Mouse (Mus musculus): ENCODE measurements around the gene Kcnf1.

Kcnf1 gene

DNA sequence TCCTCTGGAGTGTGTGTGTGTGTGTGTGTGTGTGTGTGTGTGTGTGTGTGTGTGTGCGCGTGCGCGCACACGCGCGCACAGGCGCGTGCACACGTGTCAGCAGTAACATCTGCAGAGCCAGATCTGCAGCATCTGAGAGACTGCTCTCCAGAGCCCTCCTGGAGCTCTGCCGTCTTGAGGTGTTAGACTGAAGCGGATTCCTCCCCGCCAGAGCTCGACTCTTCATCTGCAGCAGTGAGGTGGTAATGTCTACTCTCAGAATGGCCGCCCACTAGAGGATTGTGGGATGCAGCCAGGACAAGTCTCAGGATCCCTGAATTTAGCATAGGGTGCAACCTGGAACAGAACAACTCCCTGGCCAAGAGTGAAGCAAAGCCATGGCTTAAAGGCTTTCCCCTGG lies 19.1 kb downstream of the Kcnf1 start:
- no peak for DNase-seq

DNA sequence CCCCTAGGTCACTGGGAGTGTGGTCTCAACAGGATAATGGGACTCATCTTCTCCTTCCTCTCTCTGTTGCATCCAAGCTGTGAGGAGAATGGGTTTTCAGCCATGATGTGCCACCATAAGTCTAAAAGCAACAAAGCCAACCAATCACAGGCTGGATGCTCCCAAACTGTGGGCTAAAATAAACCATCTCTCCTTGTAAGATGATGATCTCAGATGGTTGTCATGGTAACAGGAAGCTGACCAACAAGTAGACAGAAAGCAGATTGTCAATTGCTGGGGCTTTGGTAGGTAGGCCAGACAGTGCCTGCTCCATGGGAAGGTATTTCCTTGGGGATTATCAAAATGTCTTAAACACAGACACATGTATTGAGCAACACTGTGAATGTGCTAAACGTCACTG lies 20.9 kb downstream of the Kcnf1 start:
- no peak for DNase-seq

DNA sequence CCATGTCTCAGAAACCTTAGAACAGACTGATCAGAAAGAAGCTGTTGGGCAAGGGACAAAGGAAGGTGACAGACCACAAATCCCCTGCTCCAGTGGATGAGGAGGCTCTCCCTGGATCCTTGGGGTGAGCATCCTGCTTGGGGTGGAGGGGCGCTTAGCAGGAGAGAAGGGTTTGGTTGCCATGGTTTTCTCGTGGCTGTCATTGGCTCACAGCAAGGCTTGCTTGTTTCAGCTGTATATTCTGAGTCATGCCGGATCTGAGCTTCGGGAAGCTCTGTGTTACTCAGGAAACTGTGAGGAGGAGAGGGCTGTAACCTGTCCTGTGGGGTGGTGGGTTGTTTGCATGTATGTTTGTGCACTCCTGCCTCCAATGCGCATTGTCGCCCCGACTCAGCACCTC lies 23.8 kb downstream of the Kcnf1 start:
- DNase-seq: no peak

DNA sequence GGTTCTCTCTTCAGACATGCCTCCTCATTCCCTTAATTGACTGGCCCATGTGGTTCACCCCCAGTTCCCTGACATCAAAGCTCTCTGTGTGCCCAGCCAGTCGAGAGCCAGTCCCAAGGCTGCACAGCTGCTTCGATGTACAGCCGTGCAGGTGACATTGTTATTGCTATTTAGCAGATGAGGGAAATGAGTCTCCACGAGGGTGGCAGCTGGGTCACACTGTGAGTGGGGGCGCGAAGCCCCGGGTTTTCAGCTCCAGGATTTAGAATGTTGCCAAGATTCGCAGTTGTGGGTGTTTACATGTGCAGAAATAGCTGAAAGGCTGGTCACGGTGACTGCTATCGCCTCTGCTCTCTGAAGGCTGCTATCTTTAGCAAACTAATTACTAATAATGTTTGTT lies 27.8 kb downstream of the Kcnf1 start:
- no peak for DNase-seq

DNA sequence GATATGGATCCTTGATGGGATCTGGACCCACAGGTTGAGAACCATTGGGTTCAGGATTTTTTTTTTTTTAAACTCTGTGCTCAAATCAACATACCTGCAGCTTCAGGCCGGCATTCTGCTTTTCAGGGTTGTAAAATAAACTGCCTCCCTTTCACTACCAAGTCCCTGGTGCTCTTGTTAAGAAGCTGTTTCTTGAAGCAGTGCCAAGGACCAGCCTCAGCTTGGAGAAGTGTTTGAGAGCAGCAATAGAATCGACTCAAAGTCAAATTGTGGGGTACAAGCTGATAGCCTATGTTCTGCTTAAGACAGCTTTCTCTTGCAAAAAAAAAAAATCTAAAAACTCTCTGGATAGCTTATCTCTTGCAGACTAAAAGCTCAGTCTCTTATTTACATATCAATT lies 34.9 kb downstream of the Kcnf1 start:
- no peak for DNase-seq

DNA sequence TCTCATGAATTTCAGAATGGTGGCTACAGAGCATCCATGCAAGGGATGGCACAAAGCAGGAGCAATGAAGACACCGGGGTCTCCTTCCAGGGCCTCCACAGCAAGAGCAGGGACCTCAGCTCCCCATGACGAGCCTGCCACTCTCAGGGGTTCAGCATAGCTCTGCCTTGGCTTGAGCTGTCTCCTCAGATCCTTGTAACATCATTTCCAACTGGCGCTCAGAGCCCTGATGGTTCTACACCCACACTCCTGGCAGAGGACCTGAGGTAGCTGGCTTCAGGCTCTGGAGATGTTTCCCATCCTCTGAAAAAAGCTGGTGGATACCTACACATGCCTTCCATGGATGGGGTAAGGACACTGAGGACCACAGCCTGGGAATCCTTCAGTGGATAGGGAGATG lies 36.3 kb downstream of the Kcnf1 start:
- no peak for DNase-seq

DNA sequence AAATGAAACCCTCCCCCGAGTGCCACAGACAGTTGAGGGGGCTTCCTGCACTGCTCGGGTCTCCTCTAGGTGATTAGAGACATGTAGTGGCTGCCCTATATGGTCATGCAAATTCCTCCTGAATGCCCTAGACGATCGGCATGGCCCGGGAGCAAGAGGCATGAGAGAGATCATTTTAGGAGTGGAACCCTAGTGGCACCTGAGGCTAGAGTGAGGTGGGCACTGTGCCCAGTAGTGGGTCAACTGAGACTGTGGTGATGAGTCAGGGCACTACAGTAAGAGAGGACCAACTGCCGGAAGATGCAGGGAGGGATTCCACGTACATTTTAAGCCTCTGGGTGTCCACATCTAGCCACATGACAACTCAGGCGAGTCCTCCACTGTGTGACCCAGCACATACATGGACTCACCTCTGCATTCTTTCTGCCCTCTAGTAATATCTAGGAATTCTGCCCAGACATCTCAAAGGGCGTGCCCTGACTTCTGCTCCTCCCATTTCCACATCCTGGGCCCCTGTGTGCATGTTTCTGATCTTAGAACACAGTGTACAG lies 42.1 kb downstream of the Kcnf1 start:
- no peak for DNase-seq

DNA sequence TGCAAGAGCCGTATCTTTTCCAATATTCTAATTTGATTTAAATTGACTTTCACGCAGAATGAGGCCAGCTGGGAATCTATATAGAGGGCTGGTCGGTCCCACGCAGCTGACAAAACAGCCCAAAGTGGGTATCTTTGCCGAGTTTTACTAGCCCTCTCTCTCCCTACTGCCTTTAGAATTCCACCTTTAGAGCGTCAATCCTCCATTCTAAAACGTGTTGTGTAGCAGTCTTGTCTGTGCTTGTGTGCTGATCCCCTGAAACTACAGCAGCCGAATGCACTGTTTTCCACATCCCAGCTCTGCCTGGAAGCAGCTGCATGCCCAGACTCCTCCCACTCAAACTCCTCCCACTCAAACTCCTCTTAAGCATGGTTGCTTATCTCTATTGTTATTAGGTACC lies 44.4 kb downstream of the Kcnf1 start:
- DNase-seq: no peak

DNA sequence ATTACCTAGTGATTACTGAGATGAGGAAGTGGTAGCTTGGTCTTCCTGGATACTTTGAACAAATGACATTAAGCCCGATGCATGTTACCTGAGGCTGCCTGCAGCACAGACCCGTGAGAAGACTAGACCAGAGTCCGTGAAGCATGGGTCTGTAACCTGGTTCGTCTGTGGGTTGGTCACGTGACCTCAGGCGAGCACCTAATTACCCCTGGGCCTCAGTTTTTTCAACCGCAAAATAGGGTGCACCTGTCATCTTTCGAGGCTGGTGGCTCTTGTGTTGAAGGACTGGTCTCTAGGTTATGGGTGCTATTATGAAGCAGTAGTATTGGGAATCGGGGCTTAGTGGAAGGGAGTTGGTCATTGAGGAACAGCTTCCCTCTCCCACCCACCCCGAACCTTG lies 45.1 kb downstream of the Kcnf1 start:
- no peak for DNase-seq

DNA sequence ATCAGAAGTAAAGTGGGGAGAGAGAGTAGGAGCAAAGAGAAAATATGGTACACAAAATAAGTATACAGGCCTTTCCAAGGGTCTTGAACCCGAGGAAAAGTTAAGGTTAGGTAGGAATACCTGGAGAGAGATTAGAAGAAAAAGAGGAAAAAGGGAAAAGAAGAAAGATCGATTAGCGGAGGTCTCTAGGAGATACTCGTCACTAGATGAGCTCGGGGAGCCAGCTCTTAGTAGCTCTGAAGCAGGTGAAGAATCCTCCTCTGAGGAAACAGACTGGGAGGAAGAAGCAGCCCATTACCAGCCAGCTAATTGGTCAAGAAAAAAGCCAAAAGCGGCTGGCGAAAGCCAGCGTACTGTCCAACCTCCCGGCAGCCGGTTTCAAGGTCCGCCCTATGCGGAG lies 53.8 kb downstream of the Kcnf1 start:
- peak; percentile 4 to 15 for DNase-seq
